Mouse (Mus musculus) gonadal fat pad, adult 2 months (tissue): ENCODE results near the gene Rps27a. TPM values are rescaled to one million over a fixed set of nuclear protein-coding genes. Genes with fewer than 3 reads are reported as not detected.
A peak's percentile ranks its signal among the peaks of the same experiment; 100 is the strongest.
"Not testable (repeated sequence)": the region's sequence is repeated elsewhere in the genome, so short reads cannot be mapped to it uniquely, and the experiment has no call there.

Experiments
- DNase-seq: peaks from one replicate; pipeline ENCODE4 v3.0.0-alpha.2; 2012; ENCODE audit warnings: low read depth
- polyA plus RNA-seq: library from polyadenylated mRNA; depleted of rRNA; stranded (reverse); fragments of >200 nt; gene quantifications from 2 replicates; pipeline ENCODE4 v1.2.3, GENCODE M21; 2012; rRNA removed

The Rps27a gene
- 196 and 207 TPM in 2 replicates for polyA plus RNA-seq

DNA sequence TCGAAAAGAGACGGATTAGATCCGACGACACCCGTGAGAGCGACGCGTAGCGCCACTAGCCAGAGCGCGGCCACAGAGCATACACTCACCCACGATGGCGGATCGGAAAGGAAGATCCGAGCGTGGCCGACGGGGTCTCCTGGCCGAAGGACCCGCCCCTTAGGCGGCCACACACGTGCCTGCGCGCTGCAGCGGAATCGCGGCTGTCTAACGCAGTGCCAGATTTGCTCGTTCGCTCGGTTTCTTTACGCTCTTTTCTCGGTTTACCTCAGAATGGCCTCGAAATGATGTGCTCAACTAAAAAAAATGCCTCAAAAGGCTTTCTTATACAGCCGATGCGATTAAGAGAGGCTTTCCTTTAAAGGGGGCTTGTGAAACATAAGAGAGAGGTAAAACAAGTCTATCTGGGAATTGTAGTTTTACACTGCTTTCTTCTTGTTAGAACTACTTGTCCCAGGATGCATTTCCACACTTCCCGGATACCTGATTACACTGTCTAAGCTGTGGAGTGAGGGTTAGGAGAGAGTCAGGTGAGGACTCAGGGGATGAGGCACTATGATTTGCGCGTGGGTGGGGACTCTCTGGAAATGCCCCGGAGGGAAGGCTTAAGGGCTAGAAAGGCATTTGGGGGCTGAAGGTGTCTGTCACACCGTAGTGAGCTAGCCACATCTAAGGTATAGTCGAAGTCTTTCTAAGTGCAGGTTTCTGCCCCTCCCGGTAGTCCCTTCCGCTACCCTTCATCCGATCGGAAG lies at the start of gene Rps27a, which contains the start of gene Clhc1:
Gene Rps27a, minus strand, starts transcription at position 358 of the 752 bp plus-strand sequence.
Gene Clhc1, plus strand, starts transcription at position 199 of the 752 bp plus-strand sequence.
- peak; percentile 90 for DNase-seq

DNA sequence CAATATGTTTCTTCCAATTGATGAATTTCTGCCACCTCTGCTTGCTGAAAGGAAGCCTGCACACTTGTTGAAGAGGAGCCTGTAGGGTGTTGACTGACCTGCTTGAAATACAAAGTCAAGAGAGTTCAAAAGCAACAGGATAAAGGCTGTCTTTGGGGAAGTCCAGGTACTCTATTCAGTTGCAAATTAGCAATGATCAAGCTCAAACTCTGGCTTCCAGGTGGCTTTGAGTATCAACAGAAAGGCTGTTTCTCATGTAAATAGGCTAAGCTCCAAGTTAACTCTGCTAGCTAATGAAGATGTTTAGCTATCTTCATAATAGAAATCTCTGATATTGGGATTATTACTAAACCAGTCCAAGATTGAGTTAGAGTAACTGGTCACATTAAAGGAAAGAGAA lies 49.2 kb upstream of the Rps27a start:
- DNase-seq, result no peak

DNA sequence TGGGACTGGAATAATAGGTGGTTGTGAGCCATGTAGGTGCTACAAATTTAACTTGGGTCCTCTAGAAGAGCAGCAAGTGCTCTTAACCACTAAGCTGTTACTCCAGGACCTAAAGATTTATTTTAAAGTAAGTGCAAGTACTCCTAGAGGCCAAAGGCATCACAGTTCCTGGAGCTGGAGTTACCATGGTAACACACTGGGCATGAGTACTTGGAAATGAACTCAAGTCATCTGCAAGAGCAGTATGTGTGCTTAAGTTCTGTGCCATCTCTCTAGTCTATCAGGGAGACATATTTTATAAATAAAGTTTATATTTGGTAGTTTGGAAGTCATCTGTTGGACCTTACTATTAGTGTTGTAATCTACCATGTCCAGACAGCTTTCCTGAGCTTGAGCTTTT lies 47.3 kb upstream of the Rps27a start:
- no peak for DNase-seq

DNA sequence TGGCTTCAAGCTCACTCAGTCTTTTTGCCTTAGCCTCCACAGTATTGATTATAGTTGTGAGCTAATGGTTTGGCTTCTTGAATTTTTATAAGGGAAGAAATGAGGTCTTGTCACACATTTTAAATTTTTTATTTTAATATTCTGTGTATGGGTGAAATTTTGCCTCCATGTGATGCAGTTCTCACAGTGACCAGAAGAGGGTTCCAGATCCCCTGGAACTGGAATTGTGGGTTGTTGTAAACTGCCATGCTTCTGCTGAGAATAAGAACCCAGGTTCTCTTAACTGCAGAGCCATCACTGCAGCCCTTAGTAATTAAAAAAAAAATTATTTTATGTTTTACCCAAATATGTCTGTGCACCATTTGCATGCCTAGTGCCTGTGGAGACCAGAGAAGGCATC lies 31.7 kb upstream of the Rps27a start:
- DNase-seq, result no peak

DNA sequence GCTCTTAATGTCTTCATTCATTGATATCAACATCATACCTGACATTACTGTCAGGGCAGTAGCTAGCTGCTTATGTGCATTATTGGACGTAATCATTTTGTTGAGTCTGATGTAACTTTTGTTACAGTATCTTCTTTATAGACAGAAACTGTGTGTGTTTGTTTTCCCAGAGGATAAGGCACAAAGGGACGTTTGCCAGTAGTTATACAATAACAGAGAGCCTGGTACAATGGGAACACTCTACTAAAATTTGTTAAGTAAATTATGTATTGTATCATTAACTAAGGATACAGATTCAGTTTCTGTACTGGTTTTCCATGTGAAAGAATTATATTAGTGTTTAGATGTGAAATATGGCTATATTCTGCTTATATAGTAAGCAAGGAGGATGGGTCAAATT lies 24.7 kb upstream of the Rps27a start:
- no peak for DNase-seq

DNA sequence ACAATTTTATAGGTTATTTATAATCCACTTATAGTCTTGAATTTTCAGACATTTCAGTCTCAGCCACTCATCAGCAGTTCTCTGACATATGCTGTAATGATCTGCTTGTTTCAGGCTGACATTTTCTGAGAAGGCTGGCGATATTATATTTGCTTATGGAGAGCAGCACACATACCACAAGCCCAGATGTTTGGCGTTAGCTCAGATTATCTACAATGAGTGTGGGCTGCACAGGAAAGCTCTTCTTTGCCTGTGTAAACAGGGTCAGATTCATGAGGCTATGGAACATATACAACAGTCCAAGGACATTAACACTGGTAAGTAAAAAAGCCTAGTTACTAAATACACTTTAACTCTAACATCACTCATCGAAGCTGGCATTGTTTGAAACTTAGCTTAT lies 23.6 kb upstream of the Rps27a start:
- DNase-seq, result no peak

DNA sequence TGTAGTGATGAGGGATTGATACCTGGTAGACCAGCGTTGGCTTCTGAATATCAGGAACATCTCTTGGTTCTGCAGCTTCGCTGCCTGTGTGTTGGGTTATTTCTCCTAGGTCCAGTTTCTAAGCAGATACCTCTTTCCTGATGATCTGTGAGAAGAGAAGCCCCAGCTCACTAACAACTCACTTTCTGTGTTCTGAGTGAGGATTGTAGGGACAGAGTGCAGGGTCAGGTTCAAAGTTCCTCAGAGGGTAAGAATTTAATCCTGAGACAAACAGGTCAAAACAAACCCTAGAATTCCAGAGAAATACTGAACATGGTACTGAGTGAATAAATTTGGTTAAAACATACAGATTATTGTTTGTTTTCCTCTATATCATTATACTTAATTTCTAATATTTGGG lies 15.5 kb upstream of the Rps27a start:
- no peak for DNase-seq

DNA sequence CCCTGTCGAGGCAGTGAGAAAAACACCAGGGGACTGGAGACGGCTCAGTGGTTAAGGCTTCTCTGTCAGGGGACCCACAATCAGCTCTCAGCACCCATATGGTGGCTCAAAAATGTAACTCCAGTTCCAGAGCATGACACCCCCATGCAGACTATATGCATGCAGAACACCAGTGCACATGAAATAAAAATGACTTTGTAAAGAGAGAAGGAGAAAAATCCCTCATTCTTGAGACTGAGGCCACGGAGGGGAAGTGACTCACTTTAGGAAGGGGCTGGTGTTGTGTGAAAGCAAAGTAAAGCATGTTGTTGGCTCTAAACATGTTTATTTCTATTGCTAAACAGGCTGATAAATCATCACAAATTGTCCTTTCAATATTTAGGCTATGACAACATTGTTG lies 13.1 kb upstream of the Rps27a start:
- DNase-seq, result no peak

DNA sequence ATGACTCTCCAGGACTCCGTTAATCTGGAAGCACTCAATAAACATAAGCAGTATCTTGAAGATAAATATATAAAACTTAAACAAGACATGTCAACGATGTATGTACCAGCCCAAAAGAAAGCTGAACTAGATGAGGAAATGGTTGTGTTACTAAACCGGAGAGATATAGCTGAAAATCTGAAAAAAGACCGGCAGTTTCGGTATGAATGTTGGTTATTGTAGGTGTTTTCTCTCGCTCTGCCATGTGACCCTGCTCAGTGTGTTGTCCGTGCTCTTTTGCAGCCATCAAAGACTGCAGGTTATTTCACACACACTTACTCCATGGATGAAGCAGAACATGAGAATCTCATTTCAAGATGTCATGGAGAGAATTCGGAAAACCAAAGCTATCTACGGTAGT lies 12.5 kb upstream of the Rps27a start:
- no peak for DNase-seq

DNA sequence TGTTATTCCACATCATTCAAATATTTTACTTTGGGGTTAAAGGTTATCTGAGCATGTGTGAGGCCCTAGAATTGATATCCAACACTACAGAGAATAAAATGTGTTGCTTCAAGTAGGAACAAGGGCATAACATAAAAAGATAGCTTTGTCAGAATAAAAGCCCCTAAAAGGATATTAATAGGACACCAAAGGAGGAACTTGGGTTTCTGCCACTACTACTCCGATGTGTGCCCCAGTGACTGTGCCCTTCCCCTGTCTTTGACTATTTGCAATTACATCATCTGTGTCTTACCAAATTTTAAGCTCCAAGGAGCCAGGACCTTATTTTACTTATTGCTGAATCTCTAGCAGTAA lies 1.5 kb upstream of the Rps27a start:
- no peak for DNase-seq

DNA sequence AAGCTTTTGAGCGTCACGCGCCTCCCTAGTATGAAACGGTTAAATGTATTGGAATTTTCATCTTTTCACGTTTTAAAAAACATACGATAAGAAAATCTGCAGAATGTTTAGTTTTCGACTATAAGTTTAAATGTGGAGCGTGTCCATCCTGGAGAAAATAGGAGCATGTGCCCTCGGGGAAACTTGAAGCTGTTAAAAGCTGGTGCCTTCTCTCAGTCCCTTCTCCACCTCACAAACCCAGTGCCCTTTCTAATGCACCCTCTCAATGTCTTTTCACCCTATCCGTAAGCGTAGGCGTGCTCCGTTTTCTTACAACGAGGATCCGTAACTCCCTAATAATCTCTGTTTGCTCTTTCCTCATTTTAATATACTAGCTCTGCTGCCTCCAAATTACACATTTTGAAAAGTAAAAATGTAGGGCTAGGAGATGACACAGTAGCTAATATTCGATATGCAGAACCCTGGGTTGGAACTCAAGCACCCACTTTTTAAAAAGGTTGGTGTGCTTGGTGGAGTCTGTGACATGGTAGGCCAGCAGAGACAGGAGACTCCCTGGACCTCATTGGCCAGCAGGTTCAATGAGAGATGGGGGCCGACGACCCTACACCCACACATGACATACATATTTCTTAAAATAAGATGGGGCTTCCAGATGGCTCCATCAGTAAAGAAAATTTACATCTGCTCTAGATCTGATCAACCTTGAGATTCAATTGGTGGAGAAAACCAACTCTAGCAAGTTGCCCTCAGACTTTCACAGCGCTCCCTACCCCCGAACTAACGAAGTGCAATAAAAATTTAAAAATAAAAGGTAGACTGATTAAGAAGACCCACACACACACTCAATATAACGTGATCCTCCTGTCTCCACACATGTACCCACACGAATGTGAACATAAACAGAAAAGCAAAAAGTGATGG lies 855 bp upstream of the Rps27a start:
- DNase-seq, result no peak

DNA sequence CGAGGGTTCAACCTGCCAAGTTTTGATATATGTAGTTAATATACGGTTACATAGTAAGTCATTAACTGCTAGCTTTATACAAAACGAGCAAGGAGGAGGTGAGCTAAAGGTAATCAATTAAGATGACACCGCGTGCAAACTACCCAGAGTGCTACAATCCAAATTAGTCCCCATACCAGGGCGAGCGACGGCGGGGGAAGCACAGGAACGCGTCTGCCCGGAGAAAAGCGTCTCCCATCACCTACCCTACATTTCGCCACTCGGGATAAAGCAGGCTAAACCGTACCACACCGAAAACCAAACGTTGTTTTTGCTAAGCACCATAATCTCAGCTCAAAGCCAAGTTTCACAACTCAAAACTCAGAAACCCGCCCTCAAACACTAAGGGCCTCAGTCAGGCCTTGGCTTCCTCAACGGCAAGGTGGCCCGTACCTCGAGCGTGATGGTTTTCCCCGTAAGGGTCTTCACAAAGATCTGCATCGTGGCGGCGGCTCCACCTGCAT lies 609 bp downstream of the Rps27a start:
- peak; percentile 51 for DNase-seq

DNA sequence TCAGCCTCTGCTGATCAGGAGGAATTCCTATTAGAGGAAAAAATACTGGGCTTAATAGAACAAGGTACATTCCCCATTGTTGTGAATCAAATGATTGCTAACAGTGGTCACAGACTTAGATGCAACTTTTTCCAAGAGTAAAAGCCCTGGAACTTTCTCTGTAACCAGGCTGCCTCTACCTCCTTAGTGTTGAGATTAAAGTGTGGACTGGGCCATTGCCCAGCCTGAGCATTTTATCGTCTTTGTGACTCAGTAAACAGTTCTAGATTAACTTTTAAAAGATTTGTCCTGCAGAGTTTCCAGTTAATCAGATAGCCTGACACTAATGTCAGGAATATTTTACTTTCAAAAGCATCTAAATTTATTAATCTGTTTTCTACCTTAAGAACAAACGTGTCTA lies 1.1 kb downstream of the Rps27a start:
- DNase-seq, result no peak

DNA sequence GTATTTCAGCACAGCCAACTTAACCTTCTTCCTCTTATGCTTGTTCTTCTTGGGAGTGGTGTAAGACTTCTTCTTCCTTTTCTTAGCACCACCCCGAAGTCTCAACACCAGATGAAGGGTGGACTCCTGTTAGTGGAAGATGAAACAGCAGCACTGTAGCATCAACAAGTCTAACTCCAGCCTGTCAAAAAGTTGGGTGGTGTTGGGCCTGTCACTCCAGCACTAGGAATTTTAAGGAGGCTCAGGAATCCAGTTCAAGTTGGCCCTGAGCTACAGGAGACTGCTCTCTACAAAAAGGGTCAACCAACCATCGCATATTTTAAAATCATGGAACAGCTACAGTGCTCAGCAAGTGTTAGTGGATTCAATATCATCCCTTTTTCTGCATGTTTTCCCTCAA lies 1.6 kb downstream of the Rps27a start:
- not testable (repeated sequence) for DNase-seq

DNA sequence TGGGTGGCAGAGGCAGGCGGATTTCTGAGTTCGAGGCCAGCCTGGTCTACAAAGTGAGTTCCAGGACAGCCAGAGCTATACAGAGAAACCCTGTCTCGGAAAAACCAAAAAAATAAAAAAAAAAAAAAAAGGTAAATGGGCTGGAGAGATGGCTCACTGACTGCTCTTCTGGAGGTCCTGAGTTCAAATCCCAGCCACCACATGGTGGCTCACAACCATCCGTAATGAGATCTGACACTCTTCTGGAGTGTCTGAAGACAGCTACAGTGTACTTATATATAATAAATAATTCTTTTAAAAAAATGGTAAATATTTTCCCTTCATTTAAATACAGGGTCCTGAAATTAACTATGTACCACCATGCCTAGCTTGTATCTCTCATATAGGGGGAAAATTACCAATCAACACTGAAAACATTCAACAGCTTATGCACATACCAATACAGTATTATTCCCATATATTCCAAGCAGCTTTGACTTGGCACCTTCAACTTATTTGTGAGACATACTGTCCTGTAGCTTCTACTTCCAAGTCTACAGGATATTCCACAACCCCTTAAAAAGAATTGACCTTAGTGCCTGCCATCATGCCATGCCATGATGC lies 2.7 kb downstream of the Rps27a start:
- DNase-seq, result not testable (repeated sequence)

DNA sequence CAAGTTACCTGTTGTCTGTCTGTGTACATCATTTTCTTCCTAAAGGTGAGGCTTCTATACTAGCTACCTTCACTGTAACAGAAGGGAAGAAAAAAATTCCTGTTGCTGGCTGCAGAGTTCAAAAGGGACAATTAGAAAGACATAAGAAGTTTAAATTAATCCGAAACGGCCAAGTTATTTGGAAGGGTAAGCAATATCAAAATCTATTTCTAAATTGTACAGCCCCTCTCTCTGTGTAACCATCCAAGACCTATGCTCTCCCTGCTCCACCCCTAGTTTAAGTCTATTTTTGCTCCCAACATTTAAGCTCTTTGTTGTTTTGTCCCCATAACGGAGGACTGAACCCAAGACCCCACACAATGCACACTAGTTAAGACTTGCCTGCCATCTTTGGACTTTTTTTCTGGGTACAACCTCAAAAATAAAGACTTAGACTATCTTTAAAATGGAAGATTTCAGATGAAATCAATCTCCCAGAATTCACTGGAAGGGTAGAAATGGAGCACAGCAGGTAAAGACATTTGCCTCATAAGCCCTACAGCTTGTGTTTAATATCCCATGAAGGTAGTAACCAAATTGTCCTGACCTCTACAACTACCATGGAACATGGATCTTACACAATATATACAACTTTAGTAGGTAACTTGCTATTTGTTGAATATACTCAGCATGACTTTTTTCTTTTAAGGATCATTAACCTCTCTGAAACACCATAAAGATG lies 3.5 kb downstream of the Rps27a start:
- no peak for DNase-seq

DNA sequence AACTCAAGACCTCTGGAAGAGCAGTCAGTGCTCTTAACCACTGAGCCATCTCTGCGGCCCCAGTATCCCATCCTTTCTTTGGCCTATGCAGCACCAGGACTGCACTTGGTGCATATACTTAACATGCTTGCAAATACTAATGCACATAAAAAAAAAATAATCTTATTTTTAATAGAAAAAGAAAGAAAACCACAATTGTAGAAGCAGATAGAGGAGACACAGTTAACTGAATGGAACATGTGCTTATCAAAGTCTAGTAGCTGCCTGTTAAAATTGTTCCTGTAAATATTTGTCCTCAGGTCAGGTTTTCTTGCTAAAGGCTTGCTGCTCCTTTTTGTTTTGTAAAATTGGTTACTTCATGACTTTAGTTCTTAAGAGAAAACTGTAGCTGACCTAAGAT lies 9.7 kb downstream of the Rps27a start:
- no peak for DNase-seq

DNA sequence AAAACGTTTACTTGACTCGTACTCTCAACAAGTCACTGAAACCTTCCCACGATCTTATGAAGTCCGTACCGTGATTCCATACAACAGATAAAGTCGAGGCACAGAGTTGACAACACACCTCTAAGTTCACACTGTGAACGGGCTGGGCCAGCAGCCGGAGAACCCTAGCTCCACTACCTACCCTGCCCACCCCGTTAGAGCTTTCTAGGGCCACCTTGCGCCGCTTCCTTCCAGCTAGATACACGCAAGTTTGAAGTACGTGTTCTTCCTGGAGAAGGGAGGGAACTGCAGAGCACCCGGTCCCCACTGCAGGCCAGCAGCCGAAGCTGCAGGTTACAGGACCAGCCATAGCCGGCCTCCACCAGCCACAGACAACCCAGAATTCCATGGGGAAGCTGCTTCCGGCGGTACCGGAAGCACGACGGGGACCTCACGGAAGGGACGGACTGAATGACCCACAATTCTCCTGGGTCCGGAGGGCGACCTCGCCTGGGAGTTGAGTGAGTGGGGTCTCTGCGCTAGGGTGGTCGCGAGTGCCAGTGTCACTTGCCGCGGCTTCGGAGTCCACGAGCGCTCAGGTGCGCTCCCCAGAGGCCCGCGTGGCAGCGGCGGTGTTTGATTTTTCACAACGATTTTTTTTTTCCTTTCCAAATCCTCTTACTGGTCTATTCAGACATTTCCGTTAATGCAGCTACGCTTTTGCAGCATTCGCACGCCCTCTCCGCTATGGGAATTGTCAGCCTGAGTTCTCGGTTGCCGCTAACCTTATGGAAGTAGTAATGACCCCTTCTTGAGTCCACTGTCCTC lies 21.7 kb downstream of the Rps27a start, which contains the start of gene Mtif2:
Gene Mtif2, plus strand, starts transcription at position 421 of the 807 bp plus-strand sequence.
- peak; percentile 26 for DNase-seq

DNA sequence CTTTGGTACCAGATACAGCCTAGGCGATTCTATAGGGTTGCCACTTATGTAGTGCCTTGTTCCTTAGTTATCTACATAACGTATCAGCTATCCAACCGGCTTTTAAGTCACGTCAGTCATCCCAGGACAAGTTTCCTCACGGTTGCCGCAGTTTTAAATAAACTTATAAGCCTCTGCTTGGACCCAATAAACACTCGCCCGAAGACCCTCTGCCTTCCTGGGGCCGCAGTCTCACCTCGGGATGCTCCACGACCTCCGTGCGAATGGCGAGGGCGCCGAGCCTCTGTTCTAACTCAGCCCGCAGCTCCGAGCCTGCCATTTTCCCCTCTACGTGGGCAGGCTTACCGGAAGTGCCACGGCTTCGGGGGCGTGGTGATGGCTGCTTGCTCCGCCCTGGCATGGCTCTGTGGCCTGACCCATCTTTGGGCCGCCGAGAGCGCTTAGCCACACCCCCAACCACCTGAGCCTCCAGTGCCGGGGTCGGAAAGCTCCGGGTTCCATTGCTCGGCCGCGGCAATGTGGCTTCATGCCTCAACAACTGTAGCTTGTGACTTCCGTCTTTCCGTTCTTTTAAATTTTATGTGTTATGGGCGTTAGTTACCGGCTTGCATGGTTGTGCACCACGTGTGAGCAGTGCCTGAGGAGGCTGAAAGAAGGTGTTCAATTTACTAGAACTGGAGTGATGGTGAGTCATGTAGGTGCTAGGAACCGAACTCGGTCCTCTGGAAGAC lies 33.1 kb downstream of the Rps27a start, which contains the start of gene Prorsd1:
Gene Prorsd1, minus strand, starts transcription at position 352 of the 731 bp plus-strand sequence.
- DNase-seq, result peak; percentile 55

DNA sequence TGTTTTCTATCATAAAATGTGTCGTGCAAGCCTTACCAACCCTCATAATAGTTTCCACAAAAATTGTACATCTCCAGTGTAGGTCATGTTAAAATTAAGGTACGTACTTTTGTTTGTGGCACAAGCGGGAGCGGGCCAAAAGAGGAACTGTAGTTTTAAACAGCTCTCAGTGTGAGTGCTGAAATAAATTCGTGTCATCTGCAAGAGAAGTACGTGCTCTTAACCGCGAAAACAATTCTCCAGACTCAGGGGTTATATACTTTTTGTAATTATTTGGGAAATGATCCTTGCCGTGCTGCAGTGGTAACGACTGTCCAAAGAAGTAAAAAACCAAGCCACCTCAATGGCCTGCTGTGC lies 33.6 kb downstream of the Rps27a start:
- DNase-seq, result no peak
